Mouse (Mus musculus): ENCODE measurements around the gene Tmem213. TPM values are rescaled to one million over a fixed set of nuclear protein-coding genes. Genes with fewer than 3 reads are reported as not detected.
A peak's percentile ranks its signal among the peaks of the same experiment; 100 is the strongest.

The Tmem213 gene
- polyA plus RNA-seq, 1 experiment from 2014 or later = not detected

DNA sequence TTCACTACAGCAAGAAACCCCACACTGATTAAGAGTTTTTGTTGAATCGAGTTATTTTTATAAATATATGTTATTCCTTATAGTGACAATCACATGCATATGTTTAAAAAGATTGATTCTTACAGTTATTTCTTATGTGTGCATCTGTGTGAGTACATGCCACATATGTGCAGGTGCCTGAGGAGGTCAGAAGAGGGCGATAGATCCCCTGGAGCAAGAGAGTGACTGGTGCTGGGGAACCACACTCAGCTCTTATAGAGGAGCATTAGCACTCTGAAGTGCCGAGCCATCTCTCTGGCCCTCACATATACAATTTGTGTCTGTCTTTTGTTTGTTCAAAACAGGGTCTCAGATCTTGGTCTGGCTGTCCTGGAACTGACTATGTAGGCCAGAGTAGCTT lies 35.5 kb upstream of the Tmem213 start:
- H3K4me2 ChIP-seq (ENCODE audit: low read length) = no peak overlapping the region
- no peaks in the 10 kb centered on the region for H3K36me3 ChIP-seq (ENCODE audit: control insufficient read depth, insufficient read depth, low read length)
- WGBS = 95% methylated on average over 3 of the region's 3 CpGs
- H3K4me3 ChIP-seq (ENCODE audit: control insufficient read depth in 1 of 2, insufficient read depth in 1 of 2, low read depth in 1 of 2, low read length in 2 of 2) = no peak overlapping the region
- H3K27me3 ChIP-seq (ENCODE audit: control insufficient read depth, insufficient read depth, low read length) = no peaks in the 10 kb centered on the region
- peaks cover 2 to 5% of the 10 kb centered on the region in 2 experiments; a peak in 3 of 4 replicates for H3K4me1 ChIP-seq (ENCODE audit: control insufficient read depth in 2 of 2, insufficient read depth in 2 of 2, low read length in 2 of 2)
- no peak overlapping the region for H3K27ac ChIP-seq (replicated peaks in 1 of 2; ENCODE audit: control insufficient read depth in 1 of 2, insufficient read depth in 1 of 2, low read depth in 2 of 2, low read length in 2 of 2)
- H3K9me3 ChIP-seq (ENCODE audit: control insufficient read depth, low read length) = 0 out of 2 replicates have a peak, but pooled peaks cover 3% of the 10 kb centered on the region
- ATAC-seq (ENCODE audit: insufficient number of reproducible peaks, insufficient read depth, low FRiP score, low read depth) = no peak
- no peak overlapping the region for H3K9ac ChIP-seq (ENCODE audit: low read length)

DNA sequence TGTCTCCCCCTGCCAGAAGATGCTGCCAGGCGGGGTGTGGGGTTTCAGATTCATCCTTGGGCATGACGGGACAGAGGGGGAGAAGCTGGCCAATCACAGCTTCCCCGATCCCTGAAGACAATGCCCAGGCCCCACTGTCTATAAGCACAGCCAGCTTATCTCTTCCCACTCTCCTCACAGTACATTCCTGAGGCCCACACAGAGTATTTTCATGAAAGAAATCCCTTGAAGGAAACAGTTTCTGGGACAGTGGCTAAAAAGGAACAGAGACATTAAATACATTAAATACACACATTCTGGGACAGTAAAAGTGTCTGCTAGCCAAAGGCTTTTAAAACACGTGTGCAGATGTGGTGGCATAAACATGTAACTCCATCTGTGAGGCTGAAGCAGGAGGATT lies 28.7 kb upstream of the Tmem213 start:
- 40% methylated on average over 4 of the region's 4 CpGs for WGBS
- ATAC-seq (ENCODE audit: insufficient number of reproducible peaks, insufficient read depth, low FRiP score, low read depth) = no peak

DNA sequence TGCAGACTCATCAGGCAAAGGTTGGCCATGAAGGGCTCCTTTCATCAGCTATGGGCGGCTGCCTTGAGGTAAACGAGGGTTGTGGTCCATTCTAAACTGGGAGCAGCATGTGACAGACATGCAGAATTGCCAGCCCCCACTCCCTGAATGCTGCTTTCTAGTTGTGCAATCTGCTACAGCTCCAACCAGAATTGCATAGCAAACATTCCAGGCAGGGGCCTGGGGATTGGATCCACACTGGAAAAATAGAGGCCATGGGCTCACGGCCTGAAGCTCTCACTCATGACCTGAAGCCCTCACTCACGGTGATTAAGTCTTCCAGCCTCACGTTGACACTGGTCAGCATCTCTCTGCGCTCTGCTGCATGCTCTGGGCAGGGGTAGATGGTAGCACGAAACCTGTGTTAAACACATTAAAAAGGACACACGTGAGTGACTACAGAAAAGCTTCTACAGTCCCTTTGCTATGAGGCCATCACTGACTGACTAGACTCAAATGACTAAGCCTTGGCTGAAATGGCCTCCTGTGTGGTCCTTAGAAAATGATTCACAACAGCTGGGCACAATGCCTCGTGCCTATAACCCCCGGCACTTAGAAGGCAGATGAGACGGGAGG lies 27.2 kb upstream of the Tmem213 start:
- peak overlapping the region; percentile 22; the same call in 1 of the 2 replicates for H3K4me2 ChIP-seq (ENCODE audit: low read length)
- 38% methylated on average over 11 of the region's 11 CpGs for WGBS
- H3K27ac ChIP-seq (replicated peaks in 1 of 2; ENCODE audit: control insufficient read depth in 1 of 2, insufficient read depth in 1 of 2, low read depth in 2 of 2, low read length in 2 of 2) = peak overlapping the region; percentile 56 to 68
- H3K4me1 ChIP-seq (ENCODE audit: control insufficient read depth in 2 of 2, insufficient read depth in 2 of 2, low read length in 2 of 2) = peaks cover 12 to 19% of the 10 kb centered on the region in 2 experiments; a peak in 3 of 4 replicates
- no peaks in the 10 kb centered on the region for H3K9me3 ChIP-seq (ENCODE audit: control insufficient read depth, low read length)
- H3K9ac ChIP-seq (ENCODE audit: low read length) = no peak overlapping the region
- H3K4me3 ChIP-seq (ENCODE audit: control insufficient read depth in 1 of 2, insufficient read depth in 1 of 2, low read depth in 1 of 2, low read length in 2 of 2) = no peak overlapping the region
- no peaks in the 10 kb centered on the region for H3K27me3 ChIP-seq (ENCODE audit: control insufficient read depth, insufficient read depth, low read length)
- ATAC-seq (ENCODE audit: insufficient number of reproducible peaks, insufficient read depth, low FRiP score, low read depth) = peak; percentile 61
- no peaks in the 10 kb centered on the region for H3K36me3 ChIP-seq (ENCODE audit: control insufficient read depth, insufficient read depth, low read length)

More for the DNA sequence above, 28.7 kb upstream of the Tmem213 start:
- no peak overlapping the region for H3K4me3 ChIP-seq (ENCODE audit: control insufficient read depth in 1 of 2, insufficient read depth in 1 of 2, low read depth in 1 of 2, low read length in 2 of 2)
- H3K9me3 ChIP-seq (ENCODE audit: control insufficient read depth, low read length) = no peaks in the 10 kb centered on the region
- H3K4me1 ChIP-seq (ENCODE audit: control insufficient read depth in 2 of 2, insufficient read depth in 2 of 2, low read length in 2 of 2) = peaks cover 12 to 19% of the 10 kb centered on the region in 2 experiments; a peak in 3 of 4 replicates
- no peak overlapping the region for H3K4me2 ChIP-seq (ENCODE audit: low read length)
- no peak overlapping the region for H3K27ac ChIP-seq (replicated peaks in 1 of 2; ENCODE audit: control insufficient read depth in 1 of 2, insufficient read depth in 1 of 2, low read depth in 2 of 2, low read length in 2 of 2)
- no peaks in the 10 kb centered on the region for H3K36me3 ChIP-seq (ENCODE audit: control insufficient read depth, insufficient read depth, low read length)
- H3K9ac ChIP-seq (ENCODE audit: low read length) = no peak overlapping the region
- no peaks in the 10 kb centered on the region for H3K27me3 ChIP-seq (ENCODE audit: control insufficient read depth, insufficient read depth, low read length)

DNA sequence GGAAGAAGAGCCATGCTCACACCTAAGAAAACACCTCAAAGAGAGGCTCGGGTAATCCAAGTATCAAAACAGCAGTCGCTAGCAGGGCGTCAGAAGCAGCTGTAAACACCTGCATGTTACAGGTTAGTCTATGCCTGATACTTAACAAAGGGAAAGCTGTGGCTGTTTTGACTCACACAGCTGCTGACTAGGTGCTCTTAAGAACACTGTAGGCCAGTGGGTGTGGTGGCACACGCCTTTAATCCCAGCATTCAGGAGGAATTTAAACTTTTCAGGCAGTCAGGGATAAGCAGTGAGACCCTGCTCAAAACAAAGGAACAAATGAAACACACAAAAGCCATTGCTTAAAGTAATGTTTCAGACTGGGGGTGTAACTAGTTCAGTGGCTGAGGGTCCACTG lies 25.9 kb upstream of the Tmem213 start:
- Histone ChIP-seq H3K4me2 (ENCODE audit: low read length) (no peak overlapping the region), H3K27me3 (ENCODE audit: control insufficient read depth, insufficient read depth, low read length) (no peaks in the 10 kb centered on the region), H3K4me3 (ENCODE audit: control insufficient read depth in 1 of 2, insufficient read depth in 1 of 2, low read depth in 1 of 2, low read length in 2 of 2) (no peak overlapping the region), H3K27ac (replicated peaks in 1 of 2; ENCODE audit: control insufficient read depth in 1 of 2, insufficient read depth in 1 of 2, low read depth in 2 of 2, low read length in 2 of 2) (no peak overlapping the region), H3K36me3 (ENCODE audit: control insufficient read depth, insufficient read depth, low read length) (no peaks in the 10 kb centered on the region), H3K9me3 (ENCODE audit: control insufficient read depth, low read length) (no peaks in the 10 kb centered on the region), H3K9ac (ENCODE audit: low read length) (no peak overlapping the region), H3K4me1 (ENCODE audit: control insufficient read depth in 2 of 2, insufficient read depth in 2 of 2, low read length in 2 of 2) (peaks cover 12 to 19% of the 10 kb centered on the region in 2 experiments; a peak in 3 of 4 replicates)
- ATAC-seq (ENCODE audit: insufficient number of reproducible peaks, insufficient read depth, low FRiP score, low read depth) = no peak
- 46% methylated on average over 4 of the region's 4 CpGs for WGBS

DNA sequence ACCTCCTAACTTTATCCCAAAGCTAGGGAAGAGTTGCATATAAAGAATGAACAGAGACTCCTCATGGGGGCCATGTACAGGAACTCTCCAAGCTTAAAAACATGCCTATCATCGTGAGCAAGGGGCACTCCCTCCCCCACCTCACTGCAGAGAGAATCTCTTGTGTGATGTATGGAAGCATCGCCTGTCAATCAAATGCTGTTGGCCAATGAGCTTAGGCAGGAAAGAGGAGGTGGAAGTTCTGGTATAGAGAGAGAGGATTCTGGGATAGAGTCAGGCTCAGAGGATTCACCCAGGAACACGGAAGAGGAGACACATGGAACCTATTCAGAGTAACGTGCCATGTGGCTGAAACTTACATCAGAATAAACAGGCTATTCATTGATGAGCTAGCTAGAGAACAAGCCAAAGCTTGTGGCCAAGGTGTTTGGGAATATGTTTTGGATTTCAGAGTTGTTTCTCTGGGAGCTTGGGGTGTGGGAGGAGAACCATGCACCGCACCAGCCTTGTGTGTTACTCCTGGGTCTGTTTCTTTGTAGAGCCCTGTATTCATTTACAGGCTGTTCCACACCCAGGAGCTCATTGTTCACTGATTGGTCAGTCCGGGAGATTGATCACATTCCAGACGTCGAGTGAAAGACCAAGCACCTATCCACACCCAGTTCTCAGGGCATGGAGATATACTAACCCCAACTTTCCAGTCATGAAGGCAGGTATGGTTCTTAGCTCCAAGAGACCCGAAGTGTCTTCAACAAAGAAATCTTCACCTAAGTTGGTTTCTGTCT lies 21.6 kb upstream of the Tmem213 start:
- Histone ChIP-seq H3K36me3 (ENCODE audit: control insufficient read depth, insufficient read depth, low read length) (no peaks in the 10 kb centered on the region), H3K9me3 (ENCODE audit: control insufficient read depth, low read length) (0 out of 2 replicates have a peak, but pooled peaks cover 5% of the 10 kb centered on the region), H3K4me2 (ENCODE audit: low read length) (no peak overlapping the region), H3K4me3 (ENCODE audit: control insufficient read depth in 1 of 2, insufficient read depth in 1 of 2, low read depth in 1 of 2, low read length in 2 of 2) (no peak overlapping the region), H3K9ac (ENCODE audit: low read length) (no peak overlapping the region), H3K4me1 (ENCODE audit: control insufficient read depth in 2 of 2, insufficient read depth in 2 of 2, low read length in 2 of 2) (no peaks in the 10 kb centered on the region), H3K27me3 (ENCODE audit: control insufficient read depth, insufficient read depth, low read length) (no peaks in the 10 kb centered on the region), H3K27ac (replicated peaks in 1 of 2; ENCODE audit: control insufficient read depth in 1 of 2, insufficient read depth in 1 of 2, low read depth in 2 of 2, low read length in 2 of 2) (no peak overlapping the region)
- ATAC-seq (ENCODE audit: insufficient number of reproducible peaks, insufficient read depth, low FRiP score, low read depth) = no peak
- 78% methylated on average over 9 of the region's 9 CpGs for WGBS

DNA sequence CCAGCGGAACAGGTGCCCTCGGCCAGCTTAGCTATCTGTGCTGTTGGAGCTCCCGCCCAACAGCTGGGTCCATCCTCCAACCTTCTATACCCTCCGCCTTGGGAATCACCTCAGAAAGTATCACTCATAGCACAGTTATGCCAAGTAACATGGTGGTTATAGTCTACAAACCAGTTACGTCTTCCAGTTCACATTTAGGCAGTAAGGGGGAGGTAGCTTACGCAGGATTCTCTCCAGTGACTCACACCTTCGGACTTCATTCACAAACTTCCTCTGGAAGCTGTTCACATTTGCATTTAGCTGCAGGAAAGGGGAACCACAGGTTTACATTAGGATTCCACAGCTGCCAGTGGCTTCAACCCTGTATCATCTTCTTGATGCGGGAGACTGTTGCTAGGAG lies 16.5 kb upstream of the Tmem213 start:
- 89% methylated on average over 8 of the region's 8 CpGs for WGBS

DNA sequence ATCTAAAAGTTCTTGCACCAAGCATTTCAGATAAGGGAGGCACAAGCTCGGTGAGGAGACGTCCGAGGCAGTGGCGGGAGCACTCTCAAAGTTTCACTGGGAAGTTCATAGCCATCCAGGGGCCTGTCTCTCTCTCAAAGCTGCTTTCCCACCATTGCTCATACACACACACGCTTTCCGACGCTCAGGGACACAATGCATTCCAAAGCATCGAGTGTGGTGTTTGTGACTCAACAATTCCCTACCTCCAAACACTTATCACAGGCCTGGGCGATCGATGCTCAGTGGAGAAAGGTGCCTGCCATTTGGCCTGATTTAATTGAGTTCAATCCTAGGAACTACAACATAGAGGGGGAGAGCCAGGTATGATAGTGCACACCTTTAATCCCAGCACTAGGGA lies 14.4 kb upstream of the Tmem213 start:
- Histone ChIP-seq H3K4me1 (ENCODE audit: control insufficient read depth in 2 of 2, insufficient read depth in 2 of 2, low read length in 2 of 2) (no peaks in the 10 kb centered on the region; a peak in 1 of 4 replicates), H3K36me3 (ENCODE audit: control insufficient read depth, insufficient read depth, low read length) (no peaks in the 10 kb centered on the region), H3K4me2 (ENCODE audit: low read length) (no peak overlapping the region), H3K27ac (replicated peaks in 1 of 2; ENCODE audit: control insufficient read depth in 1 of 2, insufficient read depth in 1 of 2, low read depth in 2 of 2, low read length in 2 of 2) (no peak overlapping the region), H3K9me3 (ENCODE audit: control insufficient read depth, low read length) (0 out of 2 replicates have a peak, but pooled peaks cover 5% of the 10 kb centered on the region), H3K4me3 (ENCODE audit: control insufficient read depth in 1 of 2, insufficient read depth in 1 of 2, low read depth in 1 of 2, low read length in 2 of 2) (no peak overlapping the region), H3K27me3 (ENCODE audit: control insufficient read depth, insufficient read depth, low read length) (no peaks in the 10 kb centered on the region), H3K9ac (ENCODE audit: low read length) (no peak overlapping the region)
- no peak for ATAC-seq (ENCODE audit: insufficient number of reproducible peaks, insufficient read depth, low FRiP score, low read depth)
- WGBS = 62% methylated on average over 10 of the region's 10 CpGs

More for the DNA sequence above, 16.5 kb upstream of the Tmem213 start:
- ATAC-seq (ENCODE audit: insufficient number of reproducible peaks, insufficient read depth, low FRiP score, low read depth) = no peak
- Histone ChIP-seq H3K4me2 (ENCODE audit: low read length) (no peak overlapping the region), H3K36me3 (ENCODE audit: control insufficient read depth, insufficient read depth, low read length) (no peaks in the 10 kb centered on the region), H3K4me1 (ENCODE audit: control insufficient read depth in 2 of 2, insufficient read depth in 2 of 2, low read length in 2 of 2) (no peaks in the 10 kb centered on the region; a peak in 1 of 4 replicates), H3K9ac (ENCODE audit: low read length) (no peak overlapping the region), H3K9me3 (ENCODE audit: control insufficient read depth, low read length) (0 out of 2 replicates have a peak, but pooled peaks cover 5% of the 10 kb centered on the region), H3K27me3 (ENCODE audit: control insufficient read depth, insufficient read depth, low read length) (no peaks in the 10 kb centered on the region), H3K4me3 (ENCODE audit: control insufficient read depth in 1 of 2, insufficient read depth in 1 of 2, low read depth in 1 of 2, low read length in 2 of 2) (no peak overlapping the region), H3K27ac (replicated peaks in 1 of 2; ENCODE audit: control insufficient read depth in 1 of 2, insufficient read depth in 1 of 2, low read depth in 2 of 2, low read length in 2 of 2) (no peak overlapping the region)
